Mouse (Mus musculus): ENCODE measurements around the gene Borcs5. TPM values are rescaled to one million over a fixed set of nuclear protein-coding genes. Genes with fewer than 3 reads are reported as not detected.

The Borcs5 gene
- total RNA-seq (2021) = 10 to 100 TPM; 33.4 to 42.4 TPM

DNA sequence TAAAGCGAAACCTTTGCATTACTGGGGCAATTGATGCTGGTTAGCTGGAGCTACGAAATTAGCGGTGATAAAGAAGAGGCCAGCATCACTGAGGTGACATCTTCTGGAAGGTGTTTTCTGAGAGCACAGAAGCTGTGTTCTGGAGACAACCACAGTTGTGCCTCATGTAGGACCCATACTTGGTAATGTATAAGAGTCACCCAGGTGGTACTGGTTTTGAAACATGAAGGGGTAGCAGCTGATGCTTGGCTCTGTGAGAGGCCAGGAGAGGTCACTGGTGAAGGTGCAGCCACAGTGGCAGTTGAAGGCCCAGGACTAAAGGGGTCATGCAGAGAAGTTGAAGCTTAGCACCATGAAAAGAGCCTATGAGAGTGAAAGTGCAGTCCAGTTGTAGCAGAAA lies at the start of gene Borcs5:
Gene Borcs5 (plus strand): TSS at position 301 of the 400 bp plus-strand sequence.
- no peak for DNase-seq (ENCODE audit: low spot score in 2 of 2)
- intact Hi-C loops (cut with DNase I) = no loop called here

DNA sequence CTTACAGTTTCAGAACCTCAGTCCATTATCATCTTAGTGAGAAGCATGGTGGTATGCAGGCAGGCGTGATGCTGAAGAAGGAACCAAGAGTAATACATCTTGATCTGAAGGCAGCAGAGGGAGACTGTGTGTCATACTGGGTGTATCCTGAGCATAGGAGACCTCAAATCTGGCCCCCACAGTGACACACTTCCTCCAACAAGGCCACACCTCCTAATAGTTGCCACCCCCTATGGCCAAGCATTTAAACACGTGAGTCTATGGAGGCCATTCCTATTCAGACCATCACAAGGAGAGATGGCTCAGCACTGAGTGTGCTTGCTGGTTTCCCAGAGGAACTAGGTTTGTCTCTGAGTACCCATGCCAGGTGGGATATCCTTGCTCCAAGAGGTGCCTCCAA lies 47.7 kb upstream of the Borcs5 start:
- DNase-seq (ENCODE audit: low spot score in 2 of 2) = no peak
- intact Hi-C loops (cut with DNase I) = no loop called here

DNA sequence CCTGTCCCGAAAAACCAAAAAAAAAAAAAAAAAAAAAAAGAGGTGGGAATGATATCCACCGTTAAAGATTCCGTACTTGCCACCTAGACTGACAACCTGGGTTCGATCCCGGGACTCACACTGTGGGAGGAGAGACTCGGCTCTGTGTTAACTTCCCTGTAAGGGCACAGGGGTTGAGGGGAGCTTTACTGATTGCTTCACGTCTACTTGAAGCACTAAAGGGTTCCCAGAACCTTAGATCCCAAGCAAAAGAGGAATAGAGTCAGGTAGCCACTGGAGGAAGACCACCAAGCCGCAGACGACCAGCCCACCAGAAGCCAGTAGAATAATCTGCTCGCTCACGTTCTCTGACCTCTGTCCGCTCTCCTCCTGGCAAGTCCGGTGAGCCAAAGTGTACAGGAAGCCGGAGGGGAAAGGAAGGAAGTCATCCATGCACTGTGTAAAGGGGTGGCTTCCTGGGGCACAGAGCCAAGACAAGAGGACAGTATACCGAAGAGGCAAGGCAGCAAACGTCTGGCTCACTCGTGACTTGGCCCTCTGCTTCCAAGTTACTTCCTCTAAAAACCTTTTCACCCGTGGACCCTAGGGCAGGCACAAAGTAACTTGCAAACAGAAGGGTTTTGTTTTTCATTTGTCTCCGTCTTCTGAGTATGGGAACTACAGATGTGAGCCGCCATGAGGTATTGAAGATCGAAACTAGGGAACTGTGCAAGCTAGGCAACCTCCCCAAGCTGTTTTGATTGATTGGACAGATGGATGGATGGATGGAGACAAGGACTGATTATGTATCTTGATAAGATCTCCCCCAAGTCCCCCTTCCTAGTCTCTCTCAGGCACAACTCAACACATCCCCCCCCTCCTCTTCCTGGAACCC lies 44.5 kb upstream of the Borcs5 start:
- no peak for DNase-seq (ENCODE audit: low spot score in 2 of 2)

GRCm38 (mm10) chr6:134597651-134598229 lies 41.6 kb upstream of the Borcs5 start:
- intact Hi-C loops (cut with DNase I) = no loop called here
- no peak for DNase-seq (ENCODE audit: low spot score in 2 of 2)

More for the DNA sequence above, 44.5 kb upstream of the Borcs5 start:
- intact Hi-C loops (cut with DNase I) = no loop called here

GRCm38 (mm10) chr6:134599239-134599638 lies 40.1 kb upstream of the Borcs5 start:
- DNase-seq (ENCODE audit: low spot score in 2 of 2) = no peak
- intact Hi-C loops (cut with DNase I) = no loop called here

- intact Hi-C loops (cut with DNase I) = no loop called here
- DNase-seq (ENCODE audit: low spot score in 2 of 2) = no peak
Observed at GRCm38 (mm10) chr6:134601130-134601529, 38.2 kb upstream of the Borcs5 start.

DNA sequence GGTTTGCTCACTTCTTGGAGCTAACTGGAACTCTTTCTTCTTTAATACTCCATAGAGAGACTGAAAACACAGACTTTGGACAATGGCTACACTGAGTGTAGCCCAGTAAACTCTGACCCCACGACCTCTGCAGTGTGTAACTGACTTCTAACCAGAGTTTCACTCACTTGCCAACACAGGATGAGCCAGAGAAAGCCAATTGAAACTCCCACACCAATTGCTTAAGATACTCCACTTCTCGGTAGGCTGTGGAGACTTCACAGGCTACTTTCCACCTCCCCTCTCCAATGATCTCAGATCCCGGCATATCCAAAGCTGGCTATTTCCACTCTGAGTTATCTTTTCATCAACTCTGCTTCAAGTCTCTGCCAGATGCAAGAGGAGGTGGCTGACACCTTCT lies 37.5 kb upstream of the Borcs5 start:
- intact Hi-C loops (cut with DNase I) = no loop called here
- DNase-seq (ENCODE audit: low spot score in 2 of 2) = no peak

GRCm38 (mm10) chr6:134602371-134603003 lies 36.8 kb upstream of the Borcs5 start:
- DNase-seq (ENCODE audit: low spot score in 2 of 2) = no peak
- intact Hi-C loops (cut with DNase I) = no loop called here

GRCm38 (mm10) chr6:134605196-134605595 lies 34.1 kb upstream of the Borcs5 start:
- DNase-seq (ENCODE audit: low spot score in 2 of 2) = no peak

DNA sequence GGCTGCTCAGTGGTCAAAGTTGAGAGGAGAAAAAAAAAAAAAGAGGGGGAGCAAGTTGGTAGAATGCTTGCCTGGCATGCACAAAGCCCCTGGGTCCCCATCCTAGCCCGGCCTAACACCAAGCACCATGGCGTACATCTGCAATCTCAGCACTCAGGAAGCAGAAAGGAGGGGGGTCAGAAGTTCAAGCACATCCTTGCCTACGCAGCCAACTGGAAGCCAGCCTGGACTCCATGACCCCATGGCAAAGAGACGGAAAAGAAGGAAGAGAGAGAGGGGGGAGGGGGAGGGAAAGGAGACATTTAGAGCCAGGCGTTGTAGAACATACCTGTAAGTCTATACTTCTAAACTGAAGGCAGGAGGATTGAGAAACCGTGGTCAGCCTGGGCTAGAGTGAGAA lies 32.8 kb upstream of the Borcs5 start:
- intact Hi-C loops (cut with DNase I) = no loop called here
- no peak for DNase-seq (ENCODE audit: low spot score in 2 of 2)

More at GRCm38 (mm10) chr6:134605196-134605595, 34.1 kb upstream of the Borcs5 start:
- intact Hi-C loops (cut with DNase I) = no loop called here

GRCm38 (mm10) chr6:134606949-134607746 lies 32.2 kb upstream of the Borcs5 start:
- DNase-seq (ENCODE audit: low spot score in 2 of 2) = peak in 1 of 2 experiments; percentile 24

GRCm38 (mm10) chr6:134610380-134610779 lies 28.9 kb upstream of the Borcs5 start:
- intact Hi-C loops (cut with DNase I) = loop anchor here (10.0 kb wide), 1 partner anchor 646 kb away; no protein-coding TSS in a partner anchor
- DNase-seq (ENCODE audit: low spot score in 2 of 2) = peak in 1 of 2 experiments; percentile 18

More at GRCm38 (mm10) chr6:134606949-134607746, 32.2 kb upstream of the Borcs5 start:
- intact Hi-C loops (cut with DNase I) = loop anchor here (1.0 kb wide), 1 partner anchor 182 kb away; no protein-coding TSS in a partner anchor

GRCm38 (mm10) chr6:134611896-134612295 lies 27.4 kb upstream of the Borcs5 start:
- intact Hi-C loops (cut with DNase I) = loop anchor here (10.0 kb wide), 1 partner anchor 647 kb away; no protein-coding TSS in a partner anchor
- no peak for DNase-seq (ENCODE audit: low spot score in 2 of 2)

GRCm38 (mm10) chr6:134614322-134614721 lies 25.0 kb upstream of the Borcs5 start:
- DNase-seq (ENCODE audit: low spot score in 2 of 2) = no peak
- intact Hi-C loops (cut with DNase I) = loop anchor here (10.0 kb wide), 1 partner anchor 650 kb away; no protein-coding TSS in a partner anchor

- intact Hi-C loops (cut with DNase I) = loop anchor here (1.0 to 10.0 kb wide), 2 partner anchors 190 to 650 kb away; no protein-coding TSS in a partner anchor
Observed at GRCm38 (mm10) chr6:134614723-134615648, 24.3 kb upstream of the Borcs5 start.

DNA sequence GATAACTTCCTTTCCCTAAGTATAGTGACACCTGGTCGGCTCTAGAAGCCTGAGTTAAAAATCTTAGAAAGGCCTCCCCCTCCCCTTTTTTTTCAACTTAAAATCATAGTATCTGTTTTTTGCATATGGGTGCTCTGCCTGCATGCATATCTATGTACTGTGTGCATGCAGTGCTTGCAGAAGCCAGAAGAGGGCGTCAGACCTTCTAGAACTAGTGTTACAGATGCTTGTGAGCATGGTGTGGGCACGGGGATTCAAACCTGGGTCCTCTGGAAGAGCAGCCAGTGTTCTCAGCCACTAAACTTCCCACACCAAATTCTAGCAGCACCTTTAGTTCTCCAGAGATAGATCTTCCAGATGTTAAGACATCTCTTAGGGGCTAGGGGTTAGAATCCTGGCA lies 21.7 kb upstream of the Borcs5 start:
- DNase-seq (ENCODE audit: low spot score in 2 of 2) = no peak
- intact Hi-C loops (cut with DNase I) = loop anchor here (10.0 kb wide), 1 partner anchor 653 kb away; no protein-coding TSS in a partner anchor

More at GRCm38 (mm10) chr6:134614723-134615648, 24.3 kb upstream of the Borcs5 start:
- peak; percentile 82 to 85 for DNase-seq (ENCODE audit: low spot score in 2 of 2)

- no peak for DNase-seq (ENCODE audit: low spot score in 2 of 2)
- intact Hi-C loops (cut with DNase I) = no loop called here
Observed at GRCm38 (mm10) chr6:134620129-134620528, 19.2 kb upstream of the Borcs5 start.
